Mouse (Mus musculus) liver, postnatal 0 days (tissue): ENCODE measurements around the gene Gatad2a. TPM values are rescaled to one million over a fixed set of nuclear protein-coding genes. Genes with fewer than 3 reads are reported as not detected.

Source experiments
- ATAC-seq: fragments of 200-750 bp; cut with Nextera tagmentation; 2 replicates; pipeline ENCODE4 v1.8.0; 2017; ENCODE audit warnings: mild to moderate bottlenecking, moderate library complexity
- DNase-seq: peaks from one replicate; pipeline ENCODE4 v3.0.0-alpha.2; 2016
- H3K27ac ChIP-seq: fragments of 300-500 bp; sonication (generic); 2 replicates; pipeline ENCODE4 v1.5.1; 2014; ENCODE audit warnings: antibody characterized with exemption, moderate library complexity, mild to moderate bottlenecking, low read depth
- H3K27me3 ChIP-seq: fragments of 300-500 bp; sonication (generic); 2 replicates; pipeline ENCODE4 v1.6.1; 2014; ENCODE audit warnings: low read length, control low read depth, mixed read lengths; ENCODE audit not compliant: insufficient read depth
- H3K36me3 ChIP-seq: fragments of 300-500 bp; sonication (generic); replicated peaks from 2 replicates; pipeline ENCODE4 v1.6.1; 2014; ENCODE audit warnings: mild to moderate bottlenecking, control low read depth, low read length, moderate library complexity, mixed read lengths; ENCODE audit not compliant: insufficient read depth
- H3K4me1 ChIP-seq: fragments of 300-500 bp; sonication (generic); 2 replicates; pipeline ENCODE4 v1.6.1; 2014; ENCODE audit warnings: antibody characterized with exemption, mild to moderate bottlenecking, control low read depth; ENCODE audit not compliant: insufficient read depth
- H3K4me2 ChIP-seq: fragments of 300-500 bp; sonication (generic); 2 replicates; pipeline ENCODE4 v1.6.1; 2014; ENCODE audit warnings: low read depth, mild to moderate bottlenecking, low read length, moderate library complexity, mixed read lengths
- H3K4me3 ChIP-seq: fragments of 300-500 bp; sonication (generic); 2 replicates; pipeline ENCODE4 v1.5.1; 2014; ENCODE audit warnings: low read depth, low read length
- H3K9ac ChIP-seq: fragments of 300-500 bp; sonication (generic); replicated peaks from 2 replicates; pipeline ENCODE4 v1.6.1; 2014; ENCODE audit warnings: mild to moderate bottlenecking, moderate library complexity
- H3K9me3 ChIP-seq: fragments of 300-500 bp; sonication (generic); 2 replicates; pipeline ENCODE4 v1.6.1; 2016; ENCODE audit warnings: mild to moderate bottlenecking, control low read depth, low read length, mixed read lengths
- CTCF ChIP-seq: sonication (generic); IDR thresholded peaks from 2 replicates; pipeline ENCODE4 v1.5.1; 2016; ENCODE audit warnings: antibody characterized with exemption, low read depth
- EP300 ChIP-seq: IDR thresholded peaks from 2 replicates; pipeline ENCODE4 v1.6.1; 2016; ENCODE audit warnings: antibody characterized with exemption, low read depth, mild to moderate bottlenecking
- WGBS: fragments of 180-500 bp; shearing (Covaris S2); extraction: QIAGEN DNeasy Blood & Tissue Kit; methylation state at CpG from one replicate; pipeline ENCODE4 v1.1.7; 2014; ENCODE audit not compliant: insufficient replicate concordance; 5-methylcytosine and 5-hydroxymethylcytosine counted together
- polyA plus RNA-seq: library from polyadenylated mRNA; unstranded; fragments of >200 nt; fragmentation: Nextera tagmentation; extraction: Ambion mirVana; gene quantifications from 2 replicates; pipeline ENCODE4 v1.2.1, GENCODE M21; 2015

The Gatad2a gene
- polyA plus RNA-seq, 1 experiment from 2014 or later: 20.7 TPM

GRCm38 (mm10) chr8:69903063-69903542 is 93.1 kb downstream of the Gatad2a start:
- no peak for TF ChIP-seq CTCF
- DNase-seq (peak; percentile 97), ATAC-seq (peak; percentile 84)
- peak overlapping the region; percentile 89 for H3K4me2 ChIP-seq
- peaks cover 10% of the 10 kb centered on the region for H3K36me3 ChIP-seq
- peak overlapping the region; percentile 75 for H3K9ac ChIP-seq
- H3K4me1 ChIP-seq: peaks cover 32% of the 10 kb centered on the region
- H3K27ac ChIP-seq: peak overlapping the region; percentile 86
- no peaks in the 10 kb centered on the region for H3K9me3 ChIP-seq
- under 1% methylated on average over 41 of the region's 45 CpGs for WGBS
- H3K27me3 ChIP-seq: no peaks in the 10 kb centered on the region
- H3K4me3 ChIP-seq: peak overlapping the region; percentile 81

- H3K4me1 ChIP-seq: peaks cover 39% of the 10 kb centered on the region
- ATAC-seq (peak; percentile 30), DNase-seq (peak; percentile 57)
- WGBS: 5% methylated on average over 89 of the region's 89 CpGs
- TF ChIP-seq EP300 (no peak), CTCF (no peak)
- H3K4me2 ChIP-seq: peak within 1 kb of the TSS; percentile 89
- peak within 1 kb of the TSS; percentile 81 for H3K4me3 ChIP-seq
- peak within 1 kb of the TSS; percentile 75 for H3K9ac ChIP-seq
- H3K27me3 ChIP-seq: no peaks in the 10 kb centered on the region
- peak within 1 kb of the TSS; percentile 86 for H3K27ac ChIP-seq
- no peaks in the 10 kb centered on the region for H3K9me3 ChIP-seq
- H3K36me3 ChIP-seq: peaks cover 4% of the 10 kb centered on the region; the same call in 1 of the 2 replicates
These were observed 93.8 kb downstream of the Gatad2a start, which contains the start of the genes Tssk6, Ndufa13 and Yjefn3 for GRCm38 (mm10) chr8:69902163-69903062. Tssk6 (plus strand) TSS chr8:69902184. Ndufa13 (minus strand) TSS chr8:69902558. Yjefn3 (minus strand) TSS chr8:69902712.

- 1% methylated on average over 41 of the region's 41 CpGs for WGBS
- TF ChIP-seq EP300 (peak; percentile 54; the same call in 1 of the 2 replicates), CTCF (peak; percentile 77)
- Histone ChIP-seq H3K9me3 (no peaks in the 10 kb centered on the region), H3K36me3 (peaks cover 3% of the 10 kb centered on the region; the same call in 1 of the 2 replicates), H3K4me2 (peak overlapping the region; percentile 89), H3K27ac (peak overlapping the region; percentile 86), H3K27me3 (no peaks in the 10 kb centered on the region), H3K4me3 (peak overlapping the region; percentile 81), H3K9ac (peak overlapping the region; percentile 75), H3K4me1 (peaks cover 43% of the 10 kb centered on the region)
- DNase-seq (peak; percentile 99), ATAC-seq (peak; percentile 72)
These were observed 94.6 kb downstream of the Gatad2a start for GRCm38 (mm10) chr8:69901484-69902162.

GRCm38 (mm10) chr8:69900895-69901451 is 95.2 kb downstream of the Gatad2a start:
- peak overlapping the region; percentile 75 for H3K9ac ChIP-seq
- peaks cover 47% of the 10 kb centered on the region for H3K4me1 ChIP-seq
- no peak for DNase-seq
- no peak; the same call in 1 of the 2 replicates for ATAC-seq
- H3K4me3 ChIP-seq: peak overlapping the region; percentile 81
- peak overlapping the region; percentile 89 for H3K4me2 ChIP-seq
- no peaks in the 10 kb centered on the region for H3K27me3 ChIP-seq
- H3K27ac ChIP-seq: peak overlapping the region; percentile 86
- no peaks in the 10 kb centered on the region for H3K9me3 ChIP-seq
- TF ChIP-seq CTCF (no peak), EP300 (no peak)
- 9% methylated on average over 12 of the region's 12 CpGs for WGBS
- H3K36me3 ChIP-seq: peaks cover 3% of the 10 kb centered on the region; the same call in 1 of the 2 replicates

GRCm38 (mm10) chr8:69899876-69900275 is 96.3 kb downstream of the Gatad2a start:
- Histone ChIP-seq H3K4me3 (no peak overlapping the region), H3K27ac (no peak overlapping the region), H3K9ac (no peak overlapping the region), H3K4me1 (peaks cover 47% of the 10 kb centered on the region), H3K9me3 (no peaks in the 10 kb centered on the region), H3K27me3 (no peaks in the 10 kb centered on the region), H3K4me2 (0 out of 2 replicates have a peak overlapping the region, but pooled peaks have one; percentile 89), H3K36me3 (peaks cover 3% of the 10 kb centered on the region; the same call in 1 of the 2 replicates)
- 81% methylated on average over 2 of the region's 2 CpGs for WGBS
- no peak for ATAC-seq
- no peak for DNase-seq
- TF ChIP-seq CTCF (no peak), EP300 (no peak)
